Mouse (Mus musculus) embryonic facial prominence, embryonic 10.5 days (tissue): ENCODE data around the gene St6galnac3. TPM values are rescaled to one million over a fixed set of nuclear protein-coding genes. Genes with fewer than 3 reads are reported as not detected.

Source experiments
- DNase-seq: peaks from one replicate; pipeline ENCODE4 v3.0.0-alpha.2; 2017; ENCODE audit warnings: low spot score
- H3K27ac ChIP-seq: fragments of 300-500 bp; sonication (generic); replicated peaks from 2 replicates; pipeline ENCODE4 v1.5.1; 2016; ENCODE audit warnings: mild to moderate bottlenecking
- H3K27me3 ChIP-seq: fragments of 300-500 bp; sonication (generic); replicated peaks from 2 replicates; pipeline ENCODE4 v1.6.1; 2016; ENCODE audit warnings: low read depth, mild to moderate bottlenecking; ENCODE audit not compliant: poor library complexity, severe bottlenecking
- H3K36me3 ChIP-seq: fragments of 300-500 bp; sonication (generic); replicated peaks from 2 replicates; pipeline ENCODE4 v1.6.1; 2016; ENCODE audit warnings: mild to moderate bottlenecking, moderate library complexity
- H3K4me1 ChIP-seq: fragments of 300-500 bp; sonication (generic); 2 replicates; pipeline ENCODE4 v1.6.1; 2016
- H3K4me3 ChIP-seq: fragments of 300-500 bp; sonication (generic); 2 replicates; pipeline ENCODE4 v1.5.1; 2016; ENCODE audit warnings: mild to moderate bottlenecking, moderate library complexity
- H3K9me3 ChIP-seq: fragments of 300-500 bp; sonication (generic); 2 replicates; pipeline ENCODE4 v1.6.1; 2016; ENCODE audit warnings: mild to moderate bottlenecking
- WGBS: fragments of 180-500 bp; shearing (Covaris S2); methylation state at CpG from one replicate; pipeline ENCODE4 v1.1.7; 2016; 5-methylcytosine and 5-hydroxymethylcytosine counted together
- polyA plus RNA-seq: library from polyadenylated mRNA; unstranded; fragments of >200 nt; fragmentation: Nextera tagmentation; extraction: Ambion mirVana; gene quantifications from 2 replicates; pipeline ENCODE4 v1.2.1, GENCODE M21; 2016

St6galnac3 gene
- polyA plus RNA-seq, 1 experiment from 2014 or later: 54.1 TPM

- 89% methylated on average over 6 of the region's 6 CpGs for WGBS
Measured at GRCm38 (mm10) chr3:153749359-153749758, 24.4 kb upstream of the St6galnac3 start.

GRCm38 (mm10) chr3:153748293-153748692 lies 23.3 kb upstream of the St6galnac3 start:
- 92% methylated on average over 3 of the region's 3 CpGs for WGBS
- Histone ChIP-seq H3K9me3 (no peaks in the 10 kb centered on the region), H3K27me3 (no peaks in the 10 kb centered on the region), H3K4me1 (0 out of 2 replicates have a peak, but pooled peaks cover 6% of the 10 kb centered on the region), H3K27ac (no peak overlapping the region), H3K36me3 (no peaks in the 10 kb centered on the region), H3K4me3 (no peak overlapping the region)
- no peak for DNase-seq

More at GRCm38 (mm10) chr3:153749359-153749758, 24.4 kb upstream of the St6galnac3 start:
- no peaks in the 10 kb centered on the region for H3K9me3 ChIP-seq
- H3K4me1 ChIP-seq: 0 out of 2 replicates have a peak, but pooled peaks cover 10% of the 10 kb centered on the region
- no peak overlapping the region for H3K27ac ChIP-seq
- H3K36me3 ChIP-seq: no peaks in the 10 kb centered on the region
- no peaks in the 10 kb centered on the region for H3K27me3 ChIP-seq
- H3K4me3 ChIP-seq: no peak overlapping the region
- no peak for DNase-seq

GRCm38 (mm10) chr3:153745099-153745498 lies 20.1 kb upstream of the St6galnac3 start:
- 79% methylated on average over 3 of the region's 3 CpGs for WGBS
- no peak for DNase-seq
- no peaks in the 10 kb centered on the region for H3K4me1 ChIP-seq
- H3K27me3 ChIP-seq: no peaks in the 10 kb centered on the region
- H3K4me3 ChIP-seq: no peak overlapping the region
- no peaks in the 10 kb centered on the region for H3K9me3 ChIP-seq
- no peak overlapping the region for H3K27ac ChIP-seq
- H3K36me3 ChIP-seq: no peaks in the 10 kb centered on the region

GRCm38 (mm10) chr3:153744447-153744846 lies 19.5 kb upstream of the St6galnac3 start:
- Histone ChIP-seq H3K27ac (no peak overlapping the region), H3K9me3 (no peaks in the 10 kb centered on the region), H3K4me1 (peaks cover 3% of the 10 kb centered on the region), H3K4me3 (no peak overlapping the region), H3K27me3 (no peaks in the 10 kb centered on the region), H3K36me3 (no peaks in the 10 kb centered on the region)
- DNase-seq: no peak
- WGBS: 87% methylated on average over 6 of the region's 6 CpGs

- Histone ChIP-seq H3K27me3 (peaks cover 7% of the 10 kb centered on the region), H3K36me3 (no peaks in the 10 kb centered on the region), H3K9me3 (no peaks in the 10 kb centered on the region), H3K4me1 (peaks cover 26% of the 10 kb centered on the region), H3K4me3 (no peak overlapping the region), H3K27ac (no peak overlapping the region)
- no peak for DNase-seq
- WGBS: 88% methylated on average over 7 of the region's 7 CpGs
Measured at GRCm38 (mm10) chr3:153741800-153742199, 16.8 kb upstream of the St6galnac3 start.

GRCm38 (mm10) chr3:153739351-153739750 lies 14.4 kb upstream of the St6galnac3 start:
- Histone ChIP-seq H3K9me3 (no peaks in the 10 kb centered on the region), H3K36me3 (no peaks in the 10 kb centered on the region), H3K4me1 (peaks cover 38% of the 10 kb centered on the region), H3K27me3 (peaks cover 7% of the 10 kb centered on the region), H3K27ac (peak overlapping the region; percentile 58), H3K4me3 (no peak overlapping the region)
- peak; percentile 57 for DNase-seq
- WGBS: 67% methylated on average over 8 of the region's 8 CpGs

- 0 out of 2 replicates have a peak overlapping the region, but pooled peaks have one; percentile 2 for H3K27ac ChIP-seq
- H3K4me3 ChIP-seq: no peak overlapping the region
- H3K36me3 ChIP-seq: no peaks in the 10 kb centered on the region
- peaks cover 7% of the 10 kb centered on the region for H3K27me3 ChIP-seq
- no peak for DNase-seq
- WGBS: 21% methylated on average over 10 of the region's 10 CpGs
- no peaks in the 10 kb centered on the region for H3K9me3 ChIP-seq
- H3K4me1 ChIP-seq: peaks cover 38% of the 10 kb centered on the region
Measured at GRCm38 (mm10) chr3:153738421-153738820, 13.4 kb upstream of the St6galnac3 start.

- no peaks in the 10 kb centered on the region for H3K9me3 ChIP-seq
- H3K4me3 ChIP-seq: no peak overlapping the region
- no peak for DNase-seq
- no peak overlapping the region for H3K27ac ChIP-seq
- H3K27me3 ChIP-seq: peaks cover 7% of the 10 kb centered on the region
- 80% methylated on average over 16 of the region's 16 CpGs for WGBS
- peaks cover 43% of the 10 kb centered on the region for H3K4me1 ChIP-seq
- no peaks in the 10 kb centered on the region for H3K36me3 ChIP-seq
Measured at GRCm38 (mm10) chr3:153736756-153737280, 11.8 kb upstream of the St6galnac3 start.

GRCm38 (mm10) chr3:153735796-153736549 lies 11.0 kb upstream of the St6galnac3 start:
- DNase-seq: no peak
- peaks cover 43% of the 10 kb centered on the region for H3K4me1 ChIP-seq

GRCm38 (mm10) chr3:153734741-153735140 lies 9.8 kb upstream of the St6galnac3 start:
- WGBS: 78% methylated on average over 10 of the region's 10 CpGs
- no peak overlapping the region; the same call in 1 of the 2 replicates for H3K27ac ChIP-seq
- no peaks in the 10 kb centered on the region for H3K9me3 ChIP-seq
- no peak for DNase-seq
- H3K4me1 ChIP-seq: peaks cover 43% of the 10 kb centered on the region
- H3K27me3 ChIP-seq: peaks cover 7% of the 10 kb centered on the region
- no peaks in the 10 kb centered on the region for H3K36me3 ChIP-seq
- no peak overlapping the region for H3K4me3 ChIP-seq

More at GRCm38 (mm10) chr3:153735796-153736549, 11.0 kb upstream of the St6galnac3 start:
- WGBS: 76% methylated on average over 13 of the region's 13 CpGs
- no peaks in the 10 kb centered on the region for H3K36me3 ChIP-seq
- no peak overlapping the region for H3K4me3 ChIP-seq
- H3K27ac ChIP-seq: no peak overlapping the region
- H3K27me3 ChIP-seq: peaks cover 7% of the 10 kb centered on the region
- no peaks in the 10 kb centered on the region for H3K9me3 ChIP-seq

- H3K36me3 ChIP-seq: no peaks in the 10 kb centered on the region
- peaks cover 7% of the 10 kb centered on the region for H3K27me3 ChIP-seq
- 93% methylated on average over 4 of the region's 4 CpGs for WGBS
- DNase-seq: no peak
- no peak overlapping the region for H3K4me3 ChIP-seq
- H3K4me1 ChIP-seq: peaks cover 32% of the 10 kb centered on the region
- H3K9me3 ChIP-seq: no peaks in the 10 kb centered on the region
- H3K27ac ChIP-seq: peak overlapping the region; percentile 40; the same call in 1 of the 2 replicates
Measured at GRCm38 (mm10) chr3:153733364-153734159, 8.6 kb upstream of the St6galnac3 start.

- 46% methylated on average over 6 of the region's 6 CpGs for WGBS
- Histone ChIP-seq H3K36me3 (no peaks in the 10 kb centered on the region), H3K9me3 (no peaks in the 10 kb centered on the region), H3K27me3 (peaks cover 4% of the 10 kb centered on the region), H3K4me1 (peaks cover 24% of the 10 kb centered on the region; the same call in 1 of the 2 replicates), H3K27ac (no peak overlapping the region), H3K4me3 (no peak overlapping the region)
- no peak for DNase-seq
Measured at GRCm38 (mm10) chr3:153732749-153733148, 7.8 kb upstream of the St6galnac3 start.
